Mouse (Mus musculus): ENCODE results near the gene Tas2r116. TPM values are rescaled to one million over a fixed set of nuclear protein-coding genes. Genes with fewer than 3 reads are reported as not detected.

Tas2r116 gene
- polyA plus RNA-seq (2015; fragmentation: Nextera tagmentation; extraction: Ambion mirVana), result not detected in 2 replicates

DNA sequence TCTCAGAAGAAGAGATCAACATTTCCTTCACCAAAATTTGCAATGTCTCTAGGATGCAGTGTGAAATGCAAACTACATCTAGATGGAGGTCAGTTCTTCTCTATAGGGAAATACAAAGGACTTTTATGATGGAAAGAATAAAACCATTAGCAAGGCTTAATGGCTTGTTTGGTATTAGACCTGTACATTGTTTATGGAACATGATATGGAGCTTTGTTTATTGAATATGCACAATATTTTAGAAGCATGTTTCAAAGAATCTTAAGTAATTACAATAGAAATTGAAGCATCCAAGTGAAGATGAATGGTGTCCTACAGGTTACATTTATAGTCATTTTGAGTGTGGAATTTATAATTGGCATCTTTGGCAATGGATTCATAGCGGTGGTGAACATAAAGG, at the start of gene Tas2r116:
Tas2r116 (plus strand) TSS at position 301 of the 400 bp plus-strand sequence.
- H3K4me1 ChIP-seq (replicated peaks; ENCODE audit: control insufficient read depth, insufficient read depth), result no peaks in the 10 kb centered on the region
- no peak within 1 kb of the TSS for H3K27ac ChIP-seq (replicated peaks)
- ATAC-seq (ENCODE audit: low FRiP score, low TSS enrichment) (no peak), DNase-seq (ENCODE audit: low spot score) (no peak)
- H3K9me3 ChIP-seq (ENCODE audit: control insufficient read depth, low read length), result no peaks in the 10 kb centered on the region
- 68% methylated on average over 1 of the region's 1 CpGs for WGBS
- H3K4me2 ChIP-seq (replicated peaks; ENCODE audit: low read depth), result no peak within 1 kb of the TSS
- H3K27me3 ChIP-seq (ENCODE audit: control insufficient read depth, insufficient read depth, low read length), result no peaks in the 10 kb centered on the region
- no peaks in the 10 kb centered on the region for H3K36me3 ChIP-seq (ENCODE audit: control insufficient read depth, insufficient read depth, low read length)
- TF ChIP-seq EP300 (optimal IDR thresholded peaks at IDR 0.05), result no peak
- no peak for TF ChIP-seq CTCF (IDR thresholded peaks at IDR 0.05; ENCODE audit: low read depth)
- no peak within 1 kb of the TSS for H3K9ac ChIP-seq (ENCODE audit: low read length)
- no peak within 1 kb of the TSS for H3K4me3 ChIP-seq (ENCODE audit: low read depth, low read length)

DNA sequence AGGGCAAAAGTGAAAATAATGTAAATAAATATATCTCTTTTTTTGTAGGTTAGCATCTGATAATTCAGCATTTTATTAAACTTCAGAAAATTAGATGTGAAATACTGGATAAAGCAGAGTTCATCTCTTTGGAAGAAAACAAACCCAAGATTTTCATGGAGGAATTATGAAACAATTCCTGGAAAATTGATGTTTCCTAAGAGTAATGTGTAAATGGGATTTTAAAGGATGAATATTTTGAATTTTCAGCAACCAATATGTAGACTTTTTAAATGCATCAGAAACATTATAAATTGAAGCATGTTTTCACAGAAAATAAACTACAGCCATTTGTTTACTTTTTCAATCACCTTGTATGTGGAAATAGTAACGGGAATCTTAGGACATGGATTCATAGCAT, 8.4 kb upstream of the Tas2r116 start, which contains the start of gene Tas2r123:
Tas2r123 (plus strand) TSS at position 301 of the 400 bp plus-strand sequence.
- H3K9ac ChIP-seq (ENCODE audit: low read length), result no peak within 1 kb of the TSS
- ATAC-seq (ENCODE audit: low FRiP score, low TSS enrichment) (no peak), DNase-seq (ENCODE audit: low spot score) (no peak)
- no peaks in the 10 kb centered on the region for H3K27me3 ChIP-seq (ENCODE audit: control insufficient read depth, insufficient read depth, low read length)
- H3K4me3 ChIP-seq (ENCODE audit: low read depth, low read length), result no peak within 1 kb of the TSS
- H3K9me3 ChIP-seq (ENCODE audit: control insufficient read depth, low read length), result no peaks in the 10 kb centered on the region
- no peaks in the 10 kb centered on the region for H3K36me3 ChIP-seq (ENCODE audit: control insufficient read depth, insufficient read depth, low read length)
- TF ChIP-seq EP300 (optimal IDR thresholded peaks at IDR 0.05), result no peak
- TF ChIP-seq CTCF (IDR thresholded peaks at IDR 0.05; ENCODE audit: low read depth), result no peak
- no peaks in the 10 kb centered on the region for H3K4me1 ChIP-seq (replicated peaks; ENCODE audit: control insufficient read depth, insufficient read depth)
- no peak within 1 kb of the TSS for H3K27ac ChIP-seq (replicated peaks)
- WGBS, result 75% methylated on average over 1 of the region's 1 CpGs
- no peak within 1 kb of the TSS for H3K4me2 ChIP-seq (replicated peaks; ENCODE audit: low read depth)

DNA sequence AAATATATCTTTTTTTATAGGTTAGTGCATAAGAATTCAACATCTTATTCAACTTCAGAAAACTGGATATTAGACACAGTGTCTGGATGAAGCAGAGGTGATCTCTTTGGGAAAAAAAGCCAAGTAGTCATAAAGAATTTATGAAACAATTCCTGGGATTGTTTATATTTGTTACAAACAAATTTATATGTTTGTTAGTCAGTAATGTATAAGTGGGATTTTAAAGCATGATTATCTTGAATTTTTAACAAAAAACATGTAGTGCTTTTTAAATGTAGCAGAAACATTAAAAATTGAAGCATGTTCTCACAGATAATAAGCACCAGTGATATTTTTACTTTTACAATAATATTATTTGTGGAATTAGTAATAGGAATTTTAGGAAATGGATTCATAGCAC, 12.5 kb downstream of the Tas2r116 start, which contains the start of gene Tas2r110:
Tas2r110 (plus strand) TSS at position 301 of the 400 bp plus-strand sequence.
- H3K4me1 ChIP-seq (replicated peaks; ENCODE audit: control insufficient read depth, insufficient read depth), result no peaks in the 10 kb centered on the region
- H3K4me3 ChIP-seq (ENCODE audit: low read depth, low read length), result no peak within 1 kb of the TSS
- ATAC-seq (ENCODE audit: low FRiP score, low TSS enrichment), result no peak
- no peak within 1 kb of the TSS for H3K9ac ChIP-seq (ENCODE audit: low read length)
- no peaks in the 10 kb centered on the region for H3K36me3 ChIP-seq (ENCODE audit: control insufficient read depth, insufficient read depth, low read length)
- H3K27me3 ChIP-seq (ENCODE audit: control insufficient read depth, insufficient read depth, low read length), result no peaks in the 10 kb centered on the region
- DNase-seq (ENCODE audit: low spot score), result no peak
- no peak within 1 kb of the TSS for H3K27ac ChIP-seq (replicated peaks)
- H3K9me3 ChIP-seq (ENCODE audit: control insufficient read depth, low read length), result no peaks in the 10 kb centered on the region
- H3K4me2 ChIP-seq (replicated peaks; ENCODE audit: low read depth), result no peak within 1 kb of the TSS
- TF ChIP-seq EP300 (optimal IDR thresholded peaks at IDR 0.05), result no peak
- no peak for TF ChIP-seq CTCF (IDR thresholded peaks at IDR 0.05; ENCODE audit: low read depth)

DNA sequence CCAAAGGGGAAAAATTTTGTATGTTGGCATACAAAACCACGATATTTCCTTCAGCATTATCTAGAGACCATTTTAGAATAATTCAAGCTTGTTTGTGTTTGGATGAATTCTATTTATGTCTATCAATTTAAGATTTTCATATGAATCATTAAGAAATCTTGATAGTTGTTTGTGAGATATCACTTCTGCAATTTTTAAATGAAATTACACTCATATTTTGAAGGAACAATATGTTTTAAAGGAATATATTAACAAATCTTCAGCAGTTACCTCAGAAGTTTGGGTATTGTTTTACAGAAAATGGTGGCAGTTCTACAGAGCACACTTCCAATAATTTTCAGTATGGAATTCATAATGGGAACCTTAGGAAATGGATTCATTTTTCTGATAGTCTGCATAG, 37.5 kb downstream of the Tas2r116 start, which contains the start of gene Tas2r113:
Tas2r113 (plus strand) TSS at position 301 of the 400 bp plus-strand sequence.
- no peaks in the 10 kb centered on the region for H3K4me1 ChIP-seq (replicated peaks; ENCODE audit: control insufficient read depth, insufficient read depth)
- DNase-seq (ENCODE audit: low spot score), result no peak
- ATAC-seq (ENCODE audit: low FRiP score, low TSS enrichment), result no peak
- H3K27ac ChIP-seq (replicated peaks), result no peak within 1 kb of the TSS
- no peaks in the 10 kb centered on the region for H3K36me3 ChIP-seq (ENCODE audit: control insufficient read depth, insufficient read depth, low read length)
- no peaks in the 10 kb centered on the region for H3K9me3 ChIP-seq (ENCODE audit: control insufficient read depth, low read length)
- H3K4me2 ChIP-seq (replicated peaks; ENCODE audit: low read depth), result no peak within 1 kb of the TSS
- no peak within 1 kb of the TSS for H3K9ac ChIP-seq (ENCODE audit: low read length)
- TF ChIP-seq EP300 (optimal IDR thresholded peaks at IDR 0.05) (no peak), CTCF (IDR thresholded peaks at IDR 0.05; ENCODE audit: low read depth) (no peak)
- H3K27me3 ChIP-seq (ENCODE audit: control insufficient read depth, insufficient read depth, low read length), result no peaks in the 10 kb centered on the region
- H3K4me3 ChIP-seq (ENCODE audit: low read depth, low read length), result no peak within 1 kb of the TSS
- WGBS, result 66% methylated on average over 1 of the region's 1 CpGs

Other genes starting within 250 kb of the Tas2r116 start
- gene A630073D07Rik, start 203.9 kb upstream of the Tas2r116 start, polyA plus RNA-seq (2015; fragmentation: Nextera tagmentation; extraction: Ambion mirVana), result not detected in 2 replicates
- gene Tas2r120, start 198.5 kb upstream of the Tas2r116 start, polyA plus RNA-seq (2015; fragmentation: Nextera tagmentation; extraction: Ambion mirVana), result not detected in 2 replicates
- gene Tas2r121, start 154.4 kb upstream of the Tas2r116 start, polyA plus RNA-seq (2015; fragmentation: Nextera tagmentation; extraction: Ambion mirVana), result not detected in 2 replicates
- gene Tas2r122, start 143.5 kb upstream of the Tas2r116 start, polyA plus RNA-seq (2015; fragmentation: Nextera tagmentation; extraction: Ambion mirVana), result not detected in 2 replicates
- gene Tas2r115, start 117.4 kb upstream of the Tas2r116 start, polyA plus RNA-seq (2015; fragmentation: Nextera tagmentation; extraction: Ambion mirVana), result not detected in 2 replicates
- gene Tas2r124, start 100.7 kb upstream of the Tas2r116 start, polyA plus RNA-seq (2015; fragmentation: Nextera tagmentation; extraction: Ambion mirVana), result not detected in 2 replicates
- not detected in 2 replicates for gene Tas2r102, start 93.3 kb upstream of the Tas2r116 start, polyA plus RNA-seq (2015; fragmentation: Nextera tagmentation; extraction: Ambion mirVana)
- gene Tas2r136, start 77.3 kb upstream of the Tas2r116 start, polyA plus RNA-seq (2015; fragmentation: Nextera tagmentation; extraction: Ambion mirVana), result not detected in 2 replicates
- gene Tas2r117, start 52.6 kb upstream of the Tas2r116 start, polyA plus RNA-seq (2015; fragmentation: Nextera tagmentation; extraction: Ambion mirVana), result not detected in 2 replicates
- not detected in 2 replicates for gene Tas2r123, start 8.3 kb upstream of the Tas2r116 start, polyA plus RNA-seq (2015; fragmentation: Nextera tagmentation; extraction: Ambion mirVana)
- gene Tas2r110, start 12.6 kb downstream of the Tas2r116 start, polyA plus RNA-seq (2015; fragmentation: Nextera tagmentation; extraction: Ambion mirVana), result not detected in 2 replicates
- not detected in 2 replicates for gene Tas2r113, start 37.6 kb downstream of the Tas2r116 start, polyA plus RNA-seq (2015; fragmentation: Nextera tagmentation; extraction: Ambion mirVana)
- gene Tas2r125, start 54.2 kb downstream of the Tas2r116 start, polyA plus RNA-seq (2015; fragmentation: Nextera tagmentation; extraction: Ambion mirVana), result not detected in 2 replicates
- not detected in 2 replicates for gene Tas2r129, start 95.7 kb downstream of the Tas2r116 start, polyA plus RNA-seq (2015; fragmentation: Nextera tagmentation; extraction: Ambion mirVana)
- not detected in 2 replicates for gene Tas2r131, start 102.5 kb downstream of the Tas2r116 start, polyA plus RNA-seq (2015; fragmentation: Nextera tagmentation; extraction: Ambion mirVana)
- not detected in 2 replicates for gene Tas2r109, start 125.5 kb downstream of the Tas2r116 start, polyA plus RNA-seq (2015; fragmentation: Nextera tagmentation; extraction: Ambion mirVana)
- gene Tas2r103, start 181.7 kb downstream of the Tas2r116 start, polyA plus RNA-seq (2015; fragmentation: Nextera tagmentation; extraction: Ambion mirVana), result not detected in 2 replicates
- gene Tas2r140, start 200.4 kb downstream of the Tas2r116 start, polyA plus RNA-seq (2015; fragmentation: Nextera tagmentation; extraction: Ambion mirVana), result not detected in 2 replicates
- 76.6 and 79.0 TPM in 2 replicates for gene Smim10l1, start 249.5 kb downstream of the Tas2r116 start, polyA plus RNA-seq (2015; fragmentation: Nextera tagmentation; extraction: Ambion mirVana)

All from stomach, postnatal 0 days (tissue).